Mouse (Mus musculus) ES-E14 (cell line): ENCODE results near the gene Strn3. TPM values are rescaled to one million over a fixed set of nuclear protein-coding genes. Genes with fewer than 3 reads are reported as not detected.

Experiments used
- DNase-seq: peaks from one replicate; pipeline ENCODE4 v3.0.0-alpha.2; 2013; ENCODE audit warnings: low read depth, low spot score
- H3K27ac ChIP-seq: 2 replicates; pipeline ENCODE4 v1.5.1; 2012; ENCODE audit warnings: low read depth, mild to moderate bottlenecking, low read length, moderate library complexity, mixed read lengths; ENCODE audit not compliant: poor library complexity, insufficient read depth, severe bottlenecking
- H3K36me3 ChIP-seq: 2 replicates; pipeline ENCODE4 v1.6.1; 2012; ENCODE audit warnings: mild to moderate bottlenecking, low read length, moderate library complexity, mixed read lengths; ENCODE audit not compliant: control insufficient read depth, poor library complexity, insufficient read depth, severe bottlenecking
- H3K4me1 ChIP-seq, 2 experiments: fragments of 150-350 bp in 1 of 2; sonication (generic) in 1 of 2; 2 replicates each; pipeline ENCODE4 v1.6.1; 2012; ENCODE audit warnings: low read length in 2 of 2, mild to moderate bottlenecking in 1 of 2, mixed read lengths in 1 of 2; ENCODE audit not compliant: control insufficient read depth in 2 of 2, insufficient read depth in 2 of 2, poor library complexity in 1 of 2
- H3K4me3 ChIP-seq, 2 experiments: fragments of 150-350 bp in 1 of 2; sonication (generic) in 1 of 2; 2 replicates each; pipeline ENCODE4 v1.5.1; 2012; ENCODE audit warnings: low read length in 2 of 2, low read depth in 1 of 2, mild to moderate bottlenecking in 1 of 2, mixed read lengths in 1 of 2; ENCODE audit not compliant: insufficient read depth in 1 of 2, poor library complexity in 1 of 2, severe bottlenecking in 1 of 2
- H3K9ac ChIP-seq: 2 replicates; pipeline ENCODE4 v1.6.1; 2012; ENCODE audit warnings: low read depth, mild to moderate bottlenecking, low read length, mixed read lengths; ENCODE audit not compliant: poor library complexity, insufficient read depth, severe bottlenecking
- H3K9me3 ChIP-seq: fragments of 150-350 bp; sonication (generic); 2 replicates; pipeline ENCODE4 v1.6.1; 2012; ENCODE audit warnings: low read depth, mild to moderate bottlenecking, low read length; ENCODE audit not compliant: control insufficient read depth, insufficient read depth
- CHD2 ChIP-seq: IDR thresholded peaks from 2 replicates; pipeline ENCODE4 v1.6.1; 2014; ENCODE audit warnings: mild to moderate bottlenecking, low read depth, low read length, inconsistent platforms
- HCFC1 ChIP-seq: IDR thresholded peaks from 2 replicates; pipeline ENCODE4 v1.6.1; 2012; ENCODE audit warnings: low read length, inconsistent platforms, borderline replicate concordance; ENCODE audit not compliant: insufficient read depth
- MAFK ChIP-seq: IDR thresholded peaks from 2 replicates; pipeline ENCODE4 v1.6.1; 2014; ENCODE audit warnings: mild to moderate bottlenecking, low read depth, low read length, inconsistent platforms; ENCODE audit not compliant: insufficient read depth
- ZC3H11A ChIP-seq: IDR thresholded peaks from 2 replicates; pipeline ENCODE4 v1.6.1; 2012; ENCODE audit warnings: low read depth, mild to moderate bottlenecking, inconsistent platforms, low read length, borderline replicate concordance
- ZNF384 ChIP-seq: IDR thresholded peaks from 2 replicates; pipeline ENCODE4 v1.6.1; 2012; ENCODE audit warnings: low read depth, low read length, inconsistent platforms
- in situ Hi-C, 2 experiments: fragments of 600-800 bp; cut with MboI; formaldehyde crosslinking; loops; one replicate each; pipeline ENCODE4 v1.15.1; 2025; ENCODE audit warnings: low sequenced_read_pairs in 2 of 2, inconsistent platforms in 1 of 2; ENCODE audit not compliant: unreplicated experiment in 2 of 2
- total RNA-seq: library from RNA; depleted of rRNA; stranded (reverse); fragments of 300-350 nt; gene quantifications from 2 replicates; pipeline ENCODE4 v1.2.3, GENCODE M21; 2012

The Strn3 gene
- total RNA-seq, 1 experiment, result 76.0 TPM

- no peak overlapping the region for H3K27ac ChIP-seq
- TF ChIP-seq ZC3H11A (no peak), HCFC1 (no peak), CHD2 (no peak), MAFK (no peak), ZNF384 (no peak)
- in situ Hi-C loops, result no loop called here
- H3K9ac ChIP-seq, result no peak overlapping the region
- no peaks in the 10 kb centered on the region for H3K4me1 ChIP-seq
- no peaks in the 10 kb centered on the region; the same call in 1 of the 2 replicates for H3K36me3 ChIP-seq
- no peaks in the 10 kb centered on the region for H3K9me3 ChIP-seq
- no peak overlapping the region for H3K4me3 ChIP-seq
- no peak for DNase-seq
Observed at GRCm38 (mm10) chr12:51603306-51603705, 88.4 kb downstream of the Strn3 start.

- no peaks in the 10 kb centered on the region for H3K9me3 ChIP-seq
- no peak overlapping the region for H3K27ac ChIP-seq
Observed at GRCm38 (mm10) chr12:51594030-51594470, 97.6 kb downstream of the Strn3 start.

GRCm38 (mm10) chr12:51593229-51594029 lies 98.3 kb downstream of the Strn3 start, which contains the start of gene Coch:
TSS of gene Coch (plus strand) at chr12:51593341.
- no peak for DNase-seq
- H3K27ac ChIP-seq, result no peak within 1 kb of the TSS

More at GRCm38 (mm10) chr12:51594030-51594470, 97.6 kb downstream of the Strn3 start:
- peak overlapping the region; percentile 69 to 70 for H3K4me3 ChIP-seq
- no peak overlapping the region for H3K9ac ChIP-seq
- no peak for TF ChIP-seq ZNF384
- TF ChIP-seq MAFK, result no peak
- no peak for TF ChIP-seq CHD2
- TF ChIP-seq HCFC1, result no peak
- no peak for TF ChIP-seq ZC3H11A
- DNase-seq, result no peak
- H3K4me1 ChIP-seq, result no peaks in the 10 kb centered on the region
- H3K36me3 ChIP-seq, result no peaks in the 10 kb centered on the region
- in situ Hi-C loops, result no loop called here

GRCm38 (mm10) chr12:51592888-51593228 lies 98.8 kb downstream of the Strn3 start:
- H3K9me3 ChIP-seq, result no peaks in the 10 kb centered on the region
- in situ Hi-C loops, result no loop called here
- no peak overlapping the region for H3K27ac ChIP-seq
- H3K4me1 ChIP-seq, result no peaks in the 10 kb centered on the region
- DNase-seq, result no peak
- H3K9ac ChIP-seq, result no peak overlapping the region
- TF ChIP-seq HCFC1 (no peak), ZC3H11A (no peak), ZNF384 (no peak), MAFK (no peak), CHD2 (no peak)
- H3K4me3 ChIP-seq, result peak overlapping the region; percentile 69 to 70
- H3K36me3 ChIP-seq, result no peaks in the 10 kb centered on the region

More at GRCm38 (mm10) chr12:51593229-51594029, 98.3 kb downstream of the Strn3 start, which contains the start of gene Coch:
- Histone ChIP-seq H3K9me3 (no peaks in the 10 kb centered on the region), H3K36me3 (no peaks in the 10 kb centered on the region), H3K9ac (peak within 1 kb of the TSS; percentile 47), H3K4me1 (no peaks in the 10 kb centered on the region), H3K4me3 (peak within 1 kb of the TSS; percentile 69 to 70)
- in situ Hi-C loops, result no loop called here
- no peak for TF ChIP-seq MAFK
- no peak for TF ChIP-seq ZNF384
- TF ChIP-seq ZC3H11A, result no peak
- no peak for TF ChIP-seq HCFC1
- no peak for TF ChIP-seq CHD2
